Mouse (Mus musculus) ES-Bruce4 (cell line): ENCODE data around the gene Scube3.

Source experiments
- CTCF ChIP-seq: IDR thresholded peaks from one replicate; pipeline ENCODE4 v1.8.1; 2011; ENCODE audit warnings: low read depth, low read length
- EP300 ChIP-seq: IDR thresholded peaks from 2 replicates; pipeline ENCODE4 v1.6.1; 2011; ENCODE audit warnings: low read depth, low read length; ENCODE audit not compliant: insufficient read depth
- POLR2A ChIP-seq: IDR thresholded peaks from one replicate; pipeline ENCODE4 v1.8.1; 2011; ENCODE audit warnings: low read length; ENCODE audit not compliant: insufficient read depth

- TF ChIP-seq CTCF: no peak
- TF ChIP-seq EP300: no peak
- TF ChIP-seq POLR2A: no peak
These were observed 11.2 kb downstream of the Scube3 start for GRCm38 (mm10) chr17:28153095-28153494.
